Mouse (Mus musculus): ENCODE measurements around the gene Mrps12. TPM values are rescaled to one million over a fixed set of nuclear protein-coding genes. Genes with fewer than 3 reads are reported as not detected.
A peak's percentile ranks its signal among the peaks of the same experiment; 100 is the strongest.

Gene Mrps12
- polyA plus RNA-seq, 1 experiment from 2014 or later = 151 TPM

DNA sequence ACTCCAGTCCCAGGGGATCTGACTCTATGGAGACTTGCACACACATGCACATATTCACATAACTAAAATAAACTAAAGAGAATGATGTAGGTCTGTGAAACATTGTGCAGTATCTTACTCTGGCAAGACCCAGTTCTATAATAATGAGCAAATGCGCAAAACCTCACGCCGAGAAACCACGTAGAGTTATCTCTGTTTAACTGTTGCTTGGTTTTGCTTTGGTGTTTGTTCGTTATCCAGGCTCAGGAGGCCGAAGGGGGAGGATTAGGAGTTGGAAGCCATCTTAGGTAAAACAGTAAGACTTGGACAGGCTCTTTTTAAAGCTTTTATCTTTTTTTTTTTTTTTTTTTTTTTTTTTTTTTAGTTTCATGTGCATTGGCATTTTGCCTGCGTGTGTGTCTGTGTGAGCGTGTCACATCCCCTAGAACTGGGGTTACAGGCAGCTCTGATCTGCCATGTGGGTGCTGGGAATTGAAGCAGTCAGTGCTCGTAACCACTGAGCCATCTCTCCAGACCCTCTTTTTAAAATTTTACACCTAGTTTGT, 27.9 kb upstream of the Mrps12 start:
- Histone ChIP-seq H3K36me3 (replicated peaks; ENCODE audit: control insufficient read depth, insufficient read depth, low read depth, low read length) (no peaks in the 10 kb centered on the region), H3K4me3 (ENCODE audit: low read depth, low read length) (no peak overlapping the region), H3K4me1 (ENCODE audit: control insufficient read depth, insufficient read depth, low read length) (no peaks in the 10 kb centered on the region), H3K27ac (replicated peaks; ENCODE audit: low read depth, low read length) (no peak overlapping the region), H3K9me3 (replicated peaks; ENCODE audit: control insufficient read depth, low read length) (no peaks in the 10 kb centered on the region), H3K4me2 (ENCODE audit: low read depth, low read length) (no peak overlapping the region), H3K9ac (replicated peaks; ENCODE audit: low read length) (no peak overlapping the region), H3K27me3 (ENCODE audit: control insufficient read depth, insufficient read depth, low read length) (no peaks in the 10 kb centered on the region)
- 91% methylated on average over 9 of the region's 9 CpGs for WGBS
- DNase-seq (ENCODE audit: low spot score) (no peak), ATAC-seq (replicated peaks; ENCODE audit: insufficient number of reproducible peaks, low FRiP score, low TSS enrichment, low read depth) (no peak)

DNA sequence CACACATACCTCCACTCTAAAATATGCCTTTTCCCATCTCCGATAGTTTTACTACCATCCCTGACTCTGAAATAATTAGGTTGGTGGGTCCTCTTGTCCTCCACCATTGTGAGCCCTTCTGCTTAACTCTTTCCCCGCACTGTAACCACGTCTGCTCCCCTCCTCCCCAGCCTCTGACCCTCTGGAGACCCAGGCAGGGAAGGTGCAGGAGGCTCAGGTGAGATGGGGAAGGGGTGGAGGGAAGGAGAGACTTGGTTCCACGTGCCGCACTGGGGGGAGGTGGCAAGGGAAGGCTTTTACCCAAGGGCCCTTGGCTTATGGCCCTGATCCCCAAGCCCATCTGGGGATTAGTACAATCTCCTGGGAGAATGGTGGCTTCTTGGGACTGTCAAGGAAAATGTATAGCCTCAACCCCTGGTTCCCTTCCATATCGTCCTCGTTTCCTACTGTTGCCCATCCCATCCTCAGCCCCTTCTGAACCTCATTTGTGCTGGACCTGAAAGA, 25.9 kb upstream of the Mrps12 start, which contains the start of gene Nfkbib:
TSS of gene Nfkbib (minus strand) at position 51 of the 504 bp plus-strand sequence.
- no peak for ATAC-seq (replicated peaks; ENCODE audit: insufficient number of reproducible peaks, low FRiP score, low TSS enrichment, low read depth)
- Histone ChIP-seq H3K4me2 (ENCODE audit: low read depth, low read length) (peak within 1 kb of the TSS; percentile 54), H3K4me3 (ENCODE audit: low read depth, low read length) (peak within 1 kb of the TSS; percentile 83), H3K4me1 (ENCODE audit: control insufficient read depth, insufficient read depth, low read length) (no peaks in the 10 kb centered on the region), H3K36me3 (replicated peaks; ENCODE audit: control insufficient read depth, insufficient read depth, low read depth, low read length) (no peaks in the 10 kb centered on the region), H3K27ac (replicated peaks; ENCODE audit: low read depth, low read length) (no peak within 1 kb of the TSS), H3K9ac (replicated peaks; ENCODE audit: low read length) (peak within 1 kb of the TSS; percentile 66), H3K27me3 (ENCODE audit: control insufficient read depth, insufficient read depth, low read length) (no peaks in the 10 kb centered on the region), H3K9me3 (replicated peaks; ENCODE audit: control insufficient read depth, low read length) (no peaks in the 10 kb centered on the region)
- 60% methylated on average over 7 of the region's 7 CpGs for WGBS
- DNase-seq (ENCODE audit: low spot score) = no peak

DNA sequence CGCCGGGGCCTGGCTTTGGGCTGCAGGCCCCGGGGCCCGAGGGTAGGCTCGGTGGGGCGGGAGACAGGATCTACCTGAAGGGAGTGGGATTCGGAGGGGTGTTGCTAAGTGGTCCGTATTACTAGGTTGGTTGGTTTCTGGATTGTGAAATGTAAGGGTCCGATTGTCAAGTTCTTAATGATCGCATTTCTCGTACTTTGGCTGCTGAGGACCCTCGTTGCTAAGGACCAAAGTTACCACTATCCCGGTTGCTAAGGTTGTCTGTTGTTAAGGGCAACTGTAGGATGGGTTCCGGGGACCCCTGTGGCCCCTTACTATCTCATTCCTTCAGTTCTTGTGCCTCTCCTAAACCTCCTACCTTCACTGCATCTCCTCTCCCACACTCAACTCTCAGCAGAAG, 25.3 kb upstream of the Mrps12 start:
- 5% methylated on average over 14 of the region's 14 CpGs for WGBS
- Histone ChIP-seq H3K9me3 (replicated peaks; ENCODE audit: control insufficient read depth, low read length) (no peaks in the 10 kb centered on the region), H3K9ac (replicated peaks; ENCODE audit: low read length) (peak overlapping the region; percentile 66), H3K36me3 (replicated peaks; ENCODE audit: control insufficient read depth, insufficient read depth, low read depth, low read length) (no peaks in the 10 kb centered on the region), H3K4me1 (ENCODE audit: control insufficient read depth, insufficient read depth, low read length) (no peaks in the 10 kb centered on the region), H3K4me2 (ENCODE audit: low read depth, low read length) (peak overlapping the region; percentile 54), H3K27ac (replicated peaks; ENCODE audit: low read depth, low read length) (no peak overlapping the region), H3K27me3 (ENCODE audit: control insufficient read depth, insufficient read depth, low read length) (no peaks in the 10 kb centered on the region), H3K4me3 (ENCODE audit: low read depth, low read length) (peak overlapping the region; percentile 83)
- DNase-seq (ENCODE audit: low spot score) (no peak), ATAC-seq (replicated peaks; ENCODE audit: insufficient number of reproducible peaks, low FRiP score, low TSS enrichment, low read depth) (0 out of 2 replicates have a peak, but pooled peaks have one; percentile 4)

DNA sequence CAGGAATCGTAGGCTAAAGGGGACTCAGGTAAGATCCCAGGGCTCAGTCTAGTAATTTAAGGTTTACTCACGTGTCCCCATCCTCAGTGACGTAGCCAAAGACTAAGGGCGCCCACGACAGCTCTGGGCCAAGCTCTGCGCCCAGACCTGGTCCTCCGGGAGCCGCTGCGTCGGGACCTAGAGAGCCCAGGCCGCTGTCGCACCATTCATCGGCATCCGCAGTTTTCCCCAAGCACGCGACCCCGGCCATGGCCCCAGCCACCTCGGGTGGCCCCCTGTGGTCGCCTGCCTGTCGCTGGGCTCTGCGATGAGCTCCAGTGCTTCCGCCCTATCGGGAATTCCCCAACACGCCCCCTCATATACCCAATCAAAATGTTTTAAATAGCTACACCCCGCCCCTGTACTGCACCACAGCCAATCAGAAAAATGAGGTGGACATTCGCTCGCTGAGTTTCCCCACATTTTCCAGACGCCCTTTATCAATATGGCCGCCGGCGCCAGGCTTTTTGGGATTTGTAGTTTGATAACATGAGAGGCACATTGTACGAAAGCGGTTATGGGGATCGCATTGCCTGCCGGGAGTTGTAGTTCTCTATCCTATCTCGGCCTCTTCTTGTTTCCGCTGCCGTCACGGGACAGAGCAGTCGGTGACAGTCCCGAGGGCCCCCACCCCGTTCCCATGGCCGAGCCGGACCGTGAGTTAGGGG, 24.7 kb upstream of the Mrps12 start, which contains the start of gene Sirt2:
TSS of gene Sirt2 (plus strand) at position 563 of the 707 bp plus-strand sequence.
- Histone ChIP-seq H3K4me2 (ENCODE audit: low read depth, low read length) (peak within 1 kb of the TSS; percentile 54), H3K4me1 (ENCODE audit: control insufficient read depth, insufficient read depth, low read length) (no peaks in the 10 kb centered on the region), H3K27ac (replicated peaks; ENCODE audit: low read depth, low read length) (no peak within 1 kb of the TSS), H3K9ac (replicated peaks; ENCODE audit: low read length) (peak within 1 kb of the TSS; percentile 66), H3K36me3 (replicated peaks; ENCODE audit: control insufficient read depth, insufficient read depth, low read depth, low read length) (no peaks in the 10 kb centered on the region), H3K27me3 (ENCODE audit: control insufficient read depth, insufficient read depth, low read length) (no peaks in the 10 kb centered on the region), H3K4me3 (ENCODE audit: low read depth, low read length) (peak within 1 kb of the TSS; percentile 83), H3K9me3 (replicated peaks; ENCODE audit: control insufficient read depth, low read length) (no peaks in the 10 kb centered on the region)
- DNase-seq (ENCODE audit: low spot score) (peak; percentile 99), ATAC-seq (replicated peaks; ENCODE audit: insufficient number of reproducible peaks, low FRiP score, low TSS enrichment, low read depth) (peak; percentile 97)
- WGBS = under 1% methylated on average over 45 of the region's 45 CpGs

DNA sequence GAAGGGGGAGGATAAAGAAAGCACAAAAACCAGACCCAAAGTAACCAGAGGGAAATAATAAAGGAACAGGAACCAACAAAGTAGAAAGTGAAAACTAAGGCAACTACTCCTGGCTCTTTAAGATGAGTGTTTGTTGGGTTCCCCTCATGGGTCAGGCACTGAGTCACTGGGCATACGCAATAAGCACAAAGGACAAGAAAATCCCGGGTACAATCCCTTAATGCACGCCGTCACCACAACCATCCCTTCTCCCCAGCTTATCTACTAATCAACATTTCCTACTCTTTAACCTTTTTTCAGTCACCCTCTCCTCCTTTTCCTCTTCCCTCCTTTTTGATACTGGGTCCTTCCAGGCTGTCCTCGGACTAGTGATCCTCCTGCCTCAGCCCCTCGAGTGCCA, 23.6 kb upstream of the Mrps12 start:
- H3K4me1 ChIP-seq (ENCODE audit: control insufficient read depth, insufficient read depth, low read length) = no peaks in the 10 kb centered on the region
- whole genome bisulfite sequencing = 86% methylated on average over 6 of the region's 6 CpGs
- H3K9ac ChIP-seq (replicated peaks; ENCODE audit: low read length) = no peak overlapping the region
- H3K4me3 ChIP-seq (ENCODE audit: low read depth, low read length) = no peak overlapping the region
- ATAC-seq (replicated peaks; ENCODE audit: insufficient number of reproducible peaks, low FRiP score, low TSS enrichment, low read depth) = no peak
- no peaks in the 10 kb centered on the region for H3K27me3 ChIP-seq (ENCODE audit: control insufficient read depth, insufficient read depth, low read length)
- 0 out of 2 replicates have a peak overlapping the region, but pooled peaks have one; percentile 1 for H3K4me2 ChIP-seq (ENCODE audit: low read depth, low read length)
- H3K36me3 ChIP-seq (replicated peaks; ENCODE audit: control insufficient read depth, insufficient read depth, low read depth, low read length) = no peaks in the 10 kb centered on the region
- DNase-seq (ENCODE audit: low spot score) = no peak
- H3K9me3 ChIP-seq (replicated peaks; ENCODE audit: control insufficient read depth, low read length) = no peaks in the 10 kb centered on the region
- H3K27ac ChIP-seq (replicated peaks; ENCODE audit: low read depth, low read length) = no peak overlapping the region

DNA sequence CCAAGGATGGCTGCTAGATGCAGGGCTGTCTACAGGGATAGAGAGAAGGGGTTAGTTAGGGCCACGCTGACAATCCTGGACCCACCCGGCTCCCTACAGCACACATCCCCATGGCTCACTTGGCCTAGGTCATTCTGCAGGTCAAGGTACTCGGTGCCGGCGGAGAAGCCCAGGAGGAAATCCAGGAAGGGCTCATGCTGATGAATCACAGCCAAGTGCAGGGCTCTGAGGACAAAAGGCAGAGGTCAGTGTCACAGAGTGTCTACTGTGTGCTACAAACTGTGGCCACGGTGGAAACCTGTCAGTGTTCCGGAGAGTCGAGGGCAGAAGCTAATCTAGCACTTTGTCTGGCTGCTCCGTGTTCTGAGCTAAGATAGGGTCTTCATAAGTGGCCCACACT, 20.3 kb upstream of the Mrps12 start:
- no peak overlapping the region for H3K4me3 ChIP-seq (ENCODE audit: low read depth, low read length)
- ATAC-seq (replicated peaks; ENCODE audit: insufficient number of reproducible peaks, low FRiP score, low TSS enrichment, low read depth) (no peak), DNase-seq (ENCODE audit: low spot score) (no peak)
- 93% methylated on average over 9 of the region's 9 CpGs for WGBS
- H3K27ac ChIP-seq (replicated peaks; ENCODE audit: low read depth, low read length) = no peak overlapping the region
- H3K9me3 ChIP-seq (replicated peaks; ENCODE audit: control insufficient read depth, low read length) = no peaks in the 10 kb centered on the region
- no peak overlapping the region for H3K4me2 ChIP-seq (ENCODE audit: low read depth, low read length)
- no peaks in the 10 kb centered on the region for H3K27me3 ChIP-seq (ENCODE audit: control insufficient read depth, insufficient read depth, low read length)
- H3K4me1 ChIP-seq (ENCODE audit: control insufficient read depth, insufficient read depth, low read length) = no peaks in the 10 kb centered on the region
- peaks cover 3% of the 10 kb centered on the region; the same call in 1 of the 2 replicates for H3K36me3 ChIP-seq (replicated peaks; ENCODE audit: control insufficient read depth, insufficient read depth, low read depth, low read length)
- no peak overlapping the region for H3K9ac ChIP-seq (replicated peaks; ENCODE audit: low read length)

DNA sequence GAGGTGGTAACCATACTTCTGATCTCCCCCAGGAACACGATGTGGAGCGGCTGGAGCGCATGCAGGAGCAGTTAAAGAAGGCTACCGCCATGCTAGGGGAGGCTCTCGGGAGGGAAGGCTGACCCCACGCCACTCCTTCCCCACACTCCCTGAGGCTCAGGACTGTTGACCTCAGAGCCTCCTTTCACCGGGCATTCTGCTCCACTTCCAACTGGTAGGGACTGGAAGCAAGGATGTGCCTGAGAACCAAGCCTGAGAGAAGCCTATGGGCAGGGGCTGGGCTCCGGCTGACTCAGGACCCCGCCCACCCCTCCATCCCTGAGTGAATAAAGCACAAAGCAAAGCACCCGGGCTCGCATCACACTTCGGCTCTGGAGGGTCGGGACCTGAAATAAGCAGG, 17.0 kb upstream of the Mrps12 start:
- Histone ChIP-seq H3K4me3 (ENCODE audit: low read depth, low read length) (no peak overlapping the region), H3K27me3 (ENCODE audit: control insufficient read depth, insufficient read depth, low read length) (peaks cover 5% of the 10 kb centered on the region; the same call in 1 of the 2 replicates), H3K36me3 (replicated peaks; ENCODE audit: control insufficient read depth, insufficient read depth, low read depth, low read length) (peaks cover 3% of the 10 kb centered on the region; the same call in 1 of the 2 replicates), H3K9me3 (replicated peaks; ENCODE audit: control insufficient read depth, low read length) (no peaks in the 10 kb centered on the region), H3K9ac (replicated peaks; ENCODE audit: low read length) (no peak overlapping the region), H3K27ac (replicated peaks; ENCODE audit: low read depth, low read length) (no peak overlapping the region), H3K4me2 (ENCODE audit: low read depth, low read length) (no peak overlapping the region), H3K4me1 (ENCODE audit: control insufficient read depth, insufficient read depth, low read length) (no peaks in the 10 kb centered on the region)
- WGBS = 82% methylated on average over 13 of the region's 13 CpGs
- DNase-seq (ENCODE audit: low spot score) = no peak
- no peak for ATAC-seq (replicated peaks; ENCODE audit: insufficient number of reproducible peaks, low FRiP score, low TSS enrichment, low read depth)

DNA sequence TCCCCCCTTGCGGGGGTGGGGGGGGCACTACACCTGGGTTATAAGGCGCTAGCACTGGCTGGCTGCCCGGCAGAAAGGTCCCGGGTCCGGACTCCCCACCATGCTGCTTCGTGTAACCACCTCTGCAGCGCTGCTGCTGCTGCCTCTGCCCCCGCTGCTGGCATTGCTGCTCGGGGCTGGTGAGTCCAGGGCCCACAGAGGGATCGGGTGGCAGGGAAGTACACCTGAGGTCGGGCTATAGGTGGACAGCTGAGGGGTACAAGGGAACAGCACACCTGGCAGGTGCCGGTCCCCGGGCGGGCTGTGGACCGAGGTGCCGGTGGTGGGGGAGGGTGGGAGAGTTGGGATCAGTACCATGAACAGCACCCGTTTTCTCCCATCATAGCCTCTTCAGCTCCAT, 14.5 kb upstream of the Mrps12 start, which contains the start of gene Ccer2:
TSS of gene Ccer2 (plus strand) at position 96 of the 400 bp plus-strand sequence.
- DNase-seq (ENCODE audit: low spot score) = peak; percentile 42
- WGBS = 4% methylated on average over 17 of the region's 17 CpGs
- Histone ChIP-seq H3K9me3 (replicated peaks; ENCODE audit: control insufficient read depth, low read length) (no peaks in the 10 kb centered on the region), H3K27ac (replicated peaks; ENCODE audit: low read depth, low read length) (no peak within 1 kb of the TSS), H3K4me3 (ENCODE audit: low read depth, low read length) (no peak within 1 kb of the TSS), H3K4me1 (ENCODE audit: control insufficient read depth, insufficient read depth, low read length) (no peaks in the 10 kb centered on the region), H3K4me2 (ENCODE audit: low read depth, low read length) (no peak within 1 kb of the TSS), H3K27me3 (ENCODE audit: control insufficient read depth, insufficient read depth, low read length) (peaks cover 5% of the 10 kb centered on the region; the same call in 1 of the 2 replicates), H3K9ac (replicated peaks; ENCODE audit: low read length) (0 out of 2 replicates have a peak within 1 kb of the TSS, but pooled peaks have one; percentile 22), H3K36me3 (replicated peaks; ENCODE audit: control insufficient read depth, insufficient read depth, low read depth, low read length) (peaks cover 3% of the 10 kb centered on the region)
- no peak for ATAC-seq (replicated peaks; ENCODE audit: insufficient number of reproducible peaks, low FRiP score, low TSS enrichment, low read depth)

Data from embryonic facial prominence, embryonic 11.5 days (tissue).